Mouse (Mus musculus): ENCODE data around the gene Nckap5. TPM values are rescaled to one million over a fixed set of nuclear protein-coding genes. Genes with fewer than 3 reads are reported as not detected.

Gene Nckap5
- polyA plus RNA-seq, 1 experiment, result not detected

- TF ChIP-seq GATA1 (IDR thresholded peaks at IDR 0.05; ENCODE audit: low read length), result no peak
These were observed 92.3 kb downstream of the Nckap5 start for GRCm38 (mm10) chr1:126738291-126738640.

GRCm38 (mm10) chr1:126737554-126738290 is 92.9 kb downstream of the Nckap5 start:
- TF ChIP-seq GATA1 (IDR thresholded peaks at IDR 0.05; ENCODE audit: low read length), result no peak

GRCm38 (mm10) chr1:126731691-126732090 is 98.9 kb downstream of the Nckap5 start:
- TF ChIP-seq GATA1 (IDR thresholded peaks at IDR 0.05; ENCODE audit: low read length), result no peak

GRCm38 (mm10) chr1:126726400-126727055 is 104.1 kb downstream of the Nckap5 start:
- TF ChIP-seq GATA1 (IDR thresholded peaks at IDR 0.05; ENCODE audit: low read length), result no peak

- no peak for TF ChIP-seq GATA1 (IDR thresholded peaks at IDR 0.05; ENCODE audit: low read length)
These were observed 104.8 kb downstream of the Nckap5 start for GRCm38 (mm10) chr1:126725628-126726367.

GRCm38 (mm10) chr1:126721917-126722316 is 108.7 kb downstream of the Nckap5 start:
- TF ChIP-seq GATA1 (IDR thresholded peaks at IDR 0.05; ENCODE audit: low read length), result no peak

- no peak for TF ChIP-seq GATA1 (IDR thresholded peaks at IDR 0.05; ENCODE audit: low read length)
These were observed 110.8 kb downstream of the Nckap5 start for GRCm38 (mm10) chr1:126719733-126720348.

- no peak for TF ChIP-seq GATA1 (IDR thresholded peaks at IDR 0.05; ENCODE audit: low read length)
These were observed 124.0 kb downstream of the Nckap5 start for GRCm38 (mm10) chr1:126706611-126707010.

GRCm38 (mm10) chr1:126700978-126701320 is 129.7 kb downstream of the Nckap5 start:
- no peak for TF ChIP-seq GATA1 (IDR thresholded peaks at IDR 0.05; ENCODE audit: low read length)

- TF ChIP-seq GATA1 (IDR thresholded peaks at IDR 0.05; ENCODE audit: low read length), result no peak
These were observed 130.3 kb downstream of the Nckap5 start for GRCm38 (mm10) chr1:126700063-126700977.

- no peak for TF ChIP-seq GATA1 (IDR thresholded peaks at IDR 0.05; ENCODE audit: low read length)
These were observed 137.0 kb downstream of the Nckap5 start for GRCm38 (mm10) chr1:126693585-126693984.

- TF ChIP-seq GATA1 (IDR thresholded peaks at IDR 0.05; ENCODE audit: low read length), result no peak
These were observed 142.0 kb downstream of the Nckap5 start for GRCm38 (mm10) chr1:126688593-126688992.

- TF ChIP-seq GATA1 (IDR thresholded peaks at IDR 0.05; ENCODE audit: low read length), result no peak
These were observed 143.9 kb downstream of the Nckap5 start for GRCm38 (mm10) chr1:126686678-126687077.

GRCm38 (mm10) chr1:126683621-126684445 is 146.8 kb downstream of the Nckap5 start:
- TF ChIP-seq GATA1 (IDR thresholded peaks at IDR 0.05; ENCODE audit: low read length), result no peak

Measured in G1E-ER4 (cell line).